Mouse (Mus musculus): ENCODE data around the gene Mis18bp1. TPM values are rescaled to one million over a fixed set of nuclear protein-coding genes. Genes with fewer than 3 reads are reported as not detected.

The Mis18bp1 gene
- polyA plus RNA-seq, 1 experiment from 2014 or later: 86.9 TPM

GRCm38 (mm10) chr12:65113925-65114324 is 58.5 kb downstream of the Mis18bp1 start:
- DNase-seq (ENCODE audit: low spot score): no peak
- no peaks in the 10 kb centered on the region for H3K4me1 ChIP-seq
- H3K27me3 ChIP-seq (ENCODE audit: low read depth, poor library complexity, severe bottlenecking): no peaks in the 10 kb centered on the region
- H3K36me3 ChIP-seq: peaks cover 99% of the 10 kb centered on the region
- H3K27ac ChIP-seq (replicated peaks): no peak overlapping the region
- H3K9me3 ChIP-seq (replicated peaks): no peaks in the 10 kb centered on the region
- WGBS: 87% methylated on average over 4 of the region's 4 CpGs
- no peak overlapping the region for H3K4me3 ChIP-seq

GRCm38 (mm10) chr12:65112811-65113210 is 59.6 kb downstream of the Mis18bp1 start:
- no peaks in the 10 kb centered on the region for H3K9me3 ChIP-seq (replicated peaks)
- no peak overlapping the region for H3K4me3 ChIP-seq
- WGBS: 96% methylated on average over 1 of the region's 1 CpGs
- no peaks in the 10 kb centered on the region for H3K4me1 ChIP-seq
- no peak overlapping the region for H3K27ac ChIP-seq (replicated peaks)
- H3K27me3 ChIP-seq (ENCODE audit: low read depth, poor library complexity, severe bottlenecking): no peaks in the 10 kb centered on the region
- peaks cover 98% of the 10 kb centered on the region for H3K36me3 ChIP-seq
- no peak for DNase-seq (ENCODE audit: low spot score)

DNA sequence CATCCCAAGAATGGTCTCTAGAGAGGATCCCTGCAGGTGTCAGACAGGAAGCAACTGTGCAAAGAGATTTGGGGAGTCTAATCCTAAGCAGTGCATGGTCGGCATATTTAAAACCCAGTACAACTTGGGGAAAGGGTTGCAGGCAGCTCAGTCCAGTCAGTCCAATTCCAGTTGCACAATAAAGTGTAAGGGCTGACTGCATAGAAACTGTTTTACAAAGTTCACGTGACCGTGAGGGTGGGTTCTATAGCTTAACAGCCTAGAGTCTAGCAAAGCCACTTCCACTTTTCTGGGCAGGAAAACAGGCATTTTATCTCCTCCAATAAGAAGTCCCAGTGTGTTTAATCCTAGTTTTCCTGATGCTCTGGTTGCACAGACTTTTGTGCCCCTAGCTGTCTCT is 60.9 kb downstream of the Mis18bp1 start:
- H3K27me3 ChIP-seq (ENCODE audit: low read depth, poor library complexity, severe bottlenecking): no peaks in the 10 kb centered on the region
- H3K4me1 ChIP-seq: no peaks in the 10 kb centered on the region
- 89% methylated on average over 3 of the region's 3 CpGs for WGBS
- H3K4me3 ChIP-seq: no peak overlapping the region
- peaks cover 98% of the 10 kb centered on the region for H3K36me3 ChIP-seq
- H3K9me3 ChIP-seq (replicated peaks): no peaks in the 10 kb centered on the region
- DNase-seq (ENCODE audit: low spot score): no peak
- H3K27ac ChIP-seq (replicated peaks): no peak overlapping the region

- Histone ChIP-seq H3K27me3 (ENCODE audit: low read depth, poor library complexity, severe bottlenecking) (no peaks in the 10 kb centered on the region), H3K4me1 (no peaks in the 10 kb centered on the region), H3K4me3 (no peak overlapping the region), H3K36me3 (peaks cover 98% of the 10 kb centered on the region), H3K27ac (replicated peaks) (no peak overlapping the region), H3K9me3 (replicated peaks) (no peaks in the 10 kb centered on the region)
- 80% methylated on average over 1 of the region's 1 CpGs for WGBS
- no peak for DNase-seq (ENCODE audit: low spot score)
Measured at GRCm38 (mm10) chr12:65108746-65109145, 63.7 kb downstream of the Mis18bp1 start.

Other genes starting within 250 kb of the Mis18bp1 start
- gene Klhl28, start 207.1 kb downstream of the Mis18bp1 start, polyA plus RNA-seq (2016; fragmentation: Nextera tagmentation; extraction: Ambion mirVana): 10.6 and 14.4 TPM in 2 replicates
- gene Togaram1, start 206.8 kb downstream of the Mis18bp1 start, polyA plus RNA-seq (2016; fragmentation: Nextera tagmentation; extraction: Ambion mirVana): 25.8 and 28.2 TPM in 2 replicates
- gene Prpf39, start 136.3 kb downstream of the Mis18bp1 start, polyA plus RNA-seq (2016; fragmentation: Nextera tagmentation; extraction: Ambion mirVana): 59.5 and 61.8 TPM in 2 replicates
- gene Fkbp3, start 98.6 kb downstream of the Mis18bp1 start, polyA plus RNA-seq (2016; fragmentation: Nextera tagmentation; extraction: Ambion mirVana): 718 and 827 TPM in 2 replicates
- 10.7 and 13.3 TPM in 2 replicates for gene Fancm, start 97.0 kb downstream of the Mis18bp1 start, polyA plus RNA-seq (2016; fragmentation: Nextera tagmentation; extraction: Ambion mirVana)
- not detected in 2 replicates for gene Wdr20rt, start 52.9 kb upstream of the Mis18bp1 start, polyA plus RNA-seq (2016; fragmentation: Nextera tagmentation; extraction: Ambion mirVana)

Data from midbrain, embryonic 10.5 days (tissue).